22 mouse cellular contexts compared by ENCODE assay signal in genomic region chr5:118256981-118257380, GRCm38 (mm10). TPM values are rescaled to one million over a fixed set of nuclear protein-coding genes. Genes with fewer than 3 reads are reported as not detected.
A peak's percentile ranks its signal among the peaks of the same experiment; 100 is the strongest.
DNase-seq lines count a peak whose midpoint lies in the region; ATAC-seq and TF ChIP-seq lines count a peak whose summit lies in the region.
"Had no signal": no experiment of that assay in that cellular context is flagged by ENCODE, and none has a peak within 500 bp of the region (broad histone marks: within the 10 kb centered on the region; RNA-seq: fewer than 3 reads in every experiment).

No protein-coding gene starts in this region.

- H3K9ac ChIP-seq in midbrain, postnatal 0 days (replicated peaks; ENCODE audit: low read length, poor library complexity, severe bottlenecking): no peak overlapping the region
- no peak overlapping the region for H3K9ac ChIP-seq in midbrain, embryonic 15.5 days
- H3K9ac ChIP-seq: embryonic facial prominence, embryonic 12.5 days; forebrain, embryonic 15.5 days; hindbrain, embryonic 12.5 days; intestine, embryonic 15.5 days; stomach, embryonic 15.5 days had no signal

- H3K4me2 ChIP-seq in midbrain, postnatal 0 days (ENCODE audit: low read depth, low read length, poor library complexity, severe bottlenecking): no peak overlapping the region
- no peak overlapping the region for H3K4me2 ChIP-seq in midbrain, embryonic 15.5 days
- H3K4me2 ChIP-seq: embryonic facial prominence, embryonic 12.5 days; forebrain, embryonic 15.5 days; hindbrain, embryonic 12.5 days; intestine, embryonic 15.5 days; stomach, embryonic 15.5 days had no signal

- peaks cover 55% of the 10 kb centered on the region for H3K36me3 ChIP-seq in midbrain, postnatal 0 days (ENCODE audit: insufficient read depth, low read length)
- peaks cover 29% of the 10 kb centered on the region for H3K36me3 ChIP-seq in midbrain, embryonic 15.5 days (replicated peaks)

- no peak overlapping the region for H3K27ac ChIP-seq in layer of hippocampus, adult 2 months
- no peak overlapping the region for H3K27ac ChIP-seq in midbrain, postnatal 0 days (ENCODE audit: low read depth, low read length)
- H3K27ac ChIP-seq in midbrain, embryonic 15.5 days: no peak overlapping the region
- H3K27ac ChIP-seq: embryonic facial prominence, embryonic 12.5 days; forebrain, embryonic 15.5 days; hindbrain, embryonic 12.5 days; intestine, embryonic 15.5 days; midbrain, embryonic 10.5 days; stomach, embryonic 15.5 days had no signal

- H3K4me1 ChIP-seq in midbrain, postnatal 0 days (ENCODE audit: insufficient read depth, low read length): peaks cover 6% of the 10 kb centered on the region
- peaks cover 8% of the 10 kb centered on the region; the same call in 1 of the 2 replicates for H3K4me1 ChIP-seq in midbrain, embryonic 15.5 days
- H3K4me1 ChIP-seq: embryonic facial prominence, embryonic 12.5 days; intestine, embryonic 15.5 days; stomach, embryonic 15.5 days had no signal

- peak; percentile 61 for TF ChIP-seq CTCF in layer of hippocampus, adult 2 months (conservative IDR thresholded peaks at IDR 0.05)
- peak; percentile 40; the same call in 1 of the 2 replicates for TF ChIP-seq CTCF in midbrain, postnatal 0 days (IDR thresholded peaks at IDR 0.05)

- ATAC-seq in midbrain, postnatal 0 days (ENCODE audit: low FRiP score): no peak
- no peak for ATAC-seq in midbrain, embryonic 15.5 days (replicated peaks)
- no peak for ATAC-seq in megakaryocyte-erythroid progenitor cell, adult 5-6 weeks (replicated peaks; ENCODE audit: low FRiP score, low TSS enrichment, poor library complexity, severe bottlenecking)
- ATAC-seq: forebrain, embryonic 15.5 days; intestine, embryonic 15.5 days had no signal

- no peaks in the 10 kb centered on the region for H3K9me3 ChIP-seq in midbrain, postnatal 0 days (ENCODE audit: low read length)
- no peaks in the 10 kb centered on the region for H3K9me3 ChIP-seq in midbrain, embryonic 15.5 days
- H3K9me3 ChIP-seq: embryonic facial prominence, embryonic 12.5 days; forebrain, embryonic 15.5 days; G1E; hindbrain, embryonic 12.5 days; intestine, embryonic 15.5 days; midbrain, embryonic 10.5 days; stomach, embryonic 15.5 days had no signal

- 98% methylated on average over 4 of the region's 4 CpGs for WGBS in midbrain, postnatal 0 days
- 98% methylated on average over 4 of the region's 4 CpGs for WGBS in midbrain, embryonic 15.5 days

- DNase-seq in embryo, embryonic 10 days (ENCODE audit: low spot score): peak; percentile 30
- DNase-seq in embryo, embryonic 11 days: no peak
- no peak for DNase-seq in layer of hippocampus, adult 2 months (ENCODE audit: low spot score in 2 of 2)
- DNase-seq in layer of hippocampus, adult 8-10 months (ENCODE audit: low spot score in 2 of 2): no peak
- DNase-seq in midbrain, postnatal 0 days (ENCODE audit: low spot score): no peak
- no peak for DNase-seq in frontal cortex, postnatal 25 days (ENCODE audit: low spot score in 2 of 2)
- DNase-seq: adrenal gland, postnatal 10 days; cerebellum, adult 11-12 months; heart, postnatal 10 days; kidney, postnatal 25 days; lung, postnatal 14 days; right cerebral cortex, postnatal 14 days; thymus, postnatal 14 days had no signal

- H3K4me3 ChIP-seq in layer of hippocampus, adult 2 months: no peak overlapping the region
- H3K4me3 ChIP-seq in midbrain, postnatal 0 days (ENCODE audit: low read depth, low read length): no peak overlapping the region
- no peak overlapping the region for H3K4me3 ChIP-seq in midbrain, embryonic 15.5 days
- H3K4me3 ChIP-seq: embryonic facial prominence, embryonic 12.5 days; forebrain, embryonic 15.5 days; hindbrain, embryonic 12.5 days; intestine, embryonic 15.5 days; midbrain, embryonic 10.5 days; stomach, embryonic 15.5 days had no signal

- H3K27me3 ChIP-seq in midbrain, postnatal 0 days (ENCODE audit: insufficient read depth, low read length): no peaks in the 10 kb centered on the region
- H3K27me3 ChIP-seq in midbrain, embryonic 15.5 days (replicated peaks): no peaks in the 10 kb centered on the region
- H3K27me3 ChIP-seq: embryonic facial prominence, embryonic 12.5 days; forebrain, embryonic 15.5 days; hindbrain, embryonic 12.5 days; intestine, embryonic 15.5 days; stomach, embryonic 15.5 days had no signal

RNA-seq across cellular contexts. Expression of gene 2410131K14Rik, which starts 12.0 kb away (rescaled TPM):
- 10 to 100 TPM; 13.8 to 14.5 TPM for total RNA-seq in layer of hippocampus, adult 2 months (2021)
- 10 to 100 TPM; 12.3 to 17.7 (median 15.0) TPM for total RNA-seq in layer of hippocampus, adult 8-10 months (2022)
- 33.3 and 34.0 TPM in 2 replicates for total RNA-seq in midbrain, postnatal 0 days (2014; rRNA removed)
- 18.8 and 19.2 TPM in 2 replicates for polyA plus RNA-seq in midbrain, postnatal 0 days (2015; fragmentation: Nextera tagmentation; extraction: Ambion mirVana)
- 18.6 and 19.6 TPM in 2 replicates for polyA plus RNA-seq in midbrain, embryonic 15.5 days (2015; fragmentation: Nextera tagmentation; extraction: Ambion mirVana)
- 0.92 and 1.0 TPM in 2 replicates for total RNA-seq in megakaryocyte-erythroid progenitor cell, adult 5-6 weeks (2014; fragmentation: Nextera tagmentation)
- total RNA-seq in megakaryocyte-erythroid progenitor cell, adult 5-6 weeks (2017): 1.4 and 2.1 TPM in 2 replicates

RNA-seq across cellular contexts. Expression of gene Rnft2, which starts 12.1 kb away (rescaled TPM):
- total RNA-seq in layer of hippocampus, adult 2 months (2021): 10 to 100 TPM; 68.1 to 71.9 TPM
- 10 to 100 TPM; 63.3 to 67.8 (median 65.8) TPM for total RNA-seq in layer of hippocampus, adult 8-10 months (2022)
- total RNA-seq in midbrain, postnatal 0 days (2014; rRNA removed): 121 and 125 TPM in 2 replicates
- polyA plus RNA-seq in midbrain, postnatal 0 days (2015; fragmentation: Nextera tagmentation; extraction: Ambion mirVana): 14.3 and 15.0 TPM in 2 replicates
- polyA plus RNA-seq in midbrain, embryonic 15.5 days (2015; fragmentation: Nextera tagmentation; extraction: Ambion mirVana): 14.5 and 17.8 TPM in 2 replicates
- not detected in 2 replicates for total RNA-seq in megakaryocyte-erythroid progenitor cell, adult 5-6 weeks (2014; fragmentation: Nextera tagmentation)
- total RNA-seq in megakaryocyte-erythroid progenitor cell, adult 5-6 weeks (2017): not detected in 2 replicates

Comparison
In these comparisons a context has a peak if more than half of its experiments do, and no peak if none do; other contexts are left out.
1. RNA of gene 2410131K14Rik, which starts 12.0 kb away (total RNA-seq): 33.3 to 34.0 TPM in midbrain, postnatal 0 days, 12.3 to 17.7 TPM in layer of hippocampus, adult 8-10 months and 13.8 to 14.5 TPM in layer of hippocampus, adult 2 months; 0.92 to 2.1 TPM in megakaryocyte-erythroid progenitor cell, adult 5-6 weeks; every median in the first group is over 4 times any median in the second.
2. RNA of gene Rnft2, which starts 12.1 kb away (total RNA-seq): 121 to 125 TPM in midbrain, postnatal 0 days, 68.1 to 71.9 TPM in layer of hippocampus, adult 2 months and 63.3 to 67.8 TPM in layer of hippocampus, adult 8-10 months; not detected in megakaryocyte-erythroid progenitor cell, adult 5-6 weeks; every median in the first group is over 10 times any median in the second.